Mouse (Mus musculus): ENCODE measurements around the gene Mcts2.

DNA sequence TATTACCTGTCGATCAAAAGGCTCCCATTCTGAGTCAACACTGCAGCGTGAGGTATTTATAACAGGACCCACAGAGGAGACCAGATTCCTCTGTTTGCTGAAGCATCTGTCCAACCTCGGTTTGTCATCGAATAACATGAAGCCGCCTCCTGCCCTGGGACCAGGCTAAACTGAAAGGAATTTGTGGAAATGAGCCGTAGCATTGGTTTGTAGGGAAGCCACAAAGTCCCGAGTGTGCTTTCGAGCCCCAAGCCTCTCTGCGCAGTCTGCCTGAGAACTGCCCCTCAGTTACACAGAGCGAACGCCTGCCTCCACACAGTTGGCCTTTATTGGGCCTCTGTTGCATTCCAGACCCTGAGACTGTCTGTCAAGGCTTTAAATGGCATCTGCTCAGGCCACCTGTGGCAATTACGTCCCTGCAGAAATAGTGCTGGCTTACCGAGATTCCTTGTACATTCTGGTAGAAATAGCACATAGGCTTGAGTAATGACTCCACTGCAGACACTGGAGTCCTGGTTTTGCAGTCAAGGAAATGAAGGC is 11.5 kb upstream of the Mcts2 start:
- no peak for TF ChIP-seq CTCF (IDR thresholded peaks at IDR 0.05)
- no peak for TF ChIP-seq EP300 (IDR thresholded peaks at IDR 0.05)
